Mouse (Mus musculus): ENCODE results near the gene B3galt4.

DNA sequence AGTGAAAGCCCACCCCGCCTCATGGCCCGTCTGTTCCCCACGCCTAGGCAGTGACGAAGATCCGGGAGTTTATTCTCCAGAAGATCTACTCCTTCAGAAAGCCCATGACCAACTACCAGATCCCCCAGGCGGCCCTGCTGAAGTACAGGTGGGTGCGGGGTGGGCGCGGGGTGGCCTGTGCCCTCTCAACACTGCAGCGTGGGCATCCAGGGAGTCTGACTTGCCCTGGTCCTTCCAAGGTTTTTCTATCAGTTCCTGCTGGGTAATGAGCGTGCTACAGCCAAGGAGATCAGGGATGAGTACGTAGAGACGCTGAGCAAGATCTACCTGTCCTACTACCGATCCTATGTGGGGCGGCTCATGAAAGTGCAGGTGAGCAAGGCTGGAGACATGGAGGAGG lies 8.7 kb upstream of the B3galt4 start:
- no peak for TF ChIP-seq CTCF (IDR thresholded peaks at IDR 0.05; ENCODE audit: control insufficient read depth, insufficient read depth, low read length)
- no peak for TF ChIP-seq POLR2A (IDR thresholded peaks at IDR 0.05; ENCODE audit: borderline replicate concordance, control insufficient read depth, low read depth, low read length)
